Mouse (Mus musculus) MEL (cell line): ENCODE measurements around the gene Arhgap30. TPM values are rescaled to one million over a fixed set of nuclear protein-coding genes. Genes with fewer than 3 reads are reported as not detected.

Source experiments
- DNase-seq: peaks from one replicate; pipeline ENCODE4 v3.0.0; 2011; ENCODE audit warnings: low read depth, low spot score
- H3K27ac ChIP-seq: 2 replicates; pipeline ENCODE4 v1.5.1; 2012; ENCODE audit warnings: low read depth, mild to moderate bottlenecking, control low read depth, low read length, moderate library complexity; ENCODE audit not compliant: control insufficient read depth
- H3K27me3 ChIP-seq, 2 experiments: fragments of 150-350 bp in 1 of 2; sonication (generic) in 1 of 2; 2 replicates each; pipeline ENCODE4 v1.6.1; 2012; ENCODE audit warnings: low read length in 2 of 2, mild to moderate bottlenecking in 2 of 2, improper control_type of control experiment in 1 of 2, moderate library complexity in 1 of 2; ENCODE audit not compliant: insufficient read depth in 2 of 2, control insufficient read depth in 1 of 2
- H3K36me3 ChIP-seq, 2 experiments: 2 replicates each; pipeline ENCODE4 v1.6.1; 2012 to 2014; ENCODE audit warnings: low read length in 2 of 2, improper control_type of control experiment in 1 of 2, inconsistent platforms in 1 of 2, mild to moderate bottlenecking in 1 of 2; ENCODE audit not compliant: insufficient read depth in 2 of 2, control insufficient read depth in 1 of 2
- H3K4me1 ChIP-seq, 2 experiments: fragments of 150-350 bp in 1 of 2; sonication (generic) in 1 of 2; 2 replicates each; pipeline ENCODE4 v1.6.1; 2012; ENCODE audit warnings: low read length in 2 of 2, improper control_type of control experiment in 1 of 2, mild to moderate bottlenecking in 1 of 2; ENCODE audit not compliant: insufficient read depth in 2 of 2, control insufficient read depth in 1 of 2
- H3K4me3 ChIP-seq, 2 experiments: fragments of 150-350 bp in 1 of 2; sonication (generic) in 1 of 2; 2 replicates each; pipeline ENCODE4 v1.5.1; 2012; ENCODE audit warnings: low read depth in 2 of 2, low read length in 2 of 2, mild to moderate bottlenecking in 2 of 2, moderate library complexity in 2 of 2, control low read depth in 1 of 2, improper control_type of control experiment in 1 of 2; ENCODE audit not compliant: control insufficient read depth in 1 of 2, insufficient read depth in 1 of 2
- H3K79me2 ChIP-seq: 2 replicates; pipeline ENCODE4 v1.6.1; 2012; ENCODE audit warnings: mild to moderate bottlenecking, low read length, moderate library complexity; ENCODE audit not compliant: control insufficient read depth, poor library complexity, insufficient read depth
- H3K9ac ChIP-seq: 2 replicates; pipeline ENCODE4 v1.6.1; 2012; ENCODE audit warnings: low read depth, mild to moderate bottlenecking, control low read depth, low read length, moderate library complexity; ENCODE audit not compliant: control insufficient read depth, poor library complexity, severe bottlenecking
- H3K9me3 ChIP-seq: fragments of 150-350 bp; sonication (generic); replicated peaks from 2 replicates; pipeline ENCODE4 v1.6.1; 2012; ENCODE audit warnings: mild to moderate bottlenecking, low read length, improper control_type of control experiment, moderate library complexity; ENCODE audit not compliant: insufficient read depth
- CHD1 ChIP-seq: IDR thresholded peaks from 2 replicates; pipeline ENCODE4 v1.6.1; 2012; ENCODE audit warnings: low read depth, mild to moderate bottlenecking, inconsistent platforms, low read length, improper control_type of control experiment
- CTCF ChIP-seq, 3 experiments: IDR thresholded peaks in 2 of 3; conservative IDR thresholded peaks in 1 of 3; 2 replicates each; pipeline ENCODE4 v1.5.1; 2011 to 2012; ENCODE audit warnings: low read length in 3 of 3, low read depth in 2 of 3, mild to moderate bottlenecking in 2 of 3, improper control_type of control experiment in 1 of 3, inconsistent platforms in 1 of 3, mixed read lengths in 1 of 3, moderate library complexity in 1 of 3; ENCODE audit not compliant: control insufficient read depth in 1 of 3, insufficient read depth in 1 of 3, poor library complexity in 1 of 3, severe bottlenecking in 1 of 3
- ELF1 ChIP-seq: IDR thresholded peaks from 2 replicates; pipeline ENCODE4 v1.6.1; 2014; ENCODE audit warnings: low read depth, mild to moderate bottlenecking, inconsistent platforms, low read length, improper control_type of control experiment, moderate library complexity
- GABPA ChIP-seq: IDR thresholded peaks from 2 replicates; pipeline ENCODE4 v1.6.1; 2012; ENCODE audit warnings: low read depth, mild to moderate bottlenecking, inconsistent platforms, low read length, improper control_type of control experiment, moderate library complexity
- HCFC1 ChIP-seq: IDR thresholded peaks from 2 replicates; pipeline ENCODE4 v1.6.1; 2012; ENCODE audit warnings: low read depth, mild to moderate bottlenecking, inconsistent platforms, low read length, improper control_type of control experiment, moderate library complexity
- KAT2A ChIP-seq: conservative IDR thresholded peaks from 2 replicates; pipeline ENCODE4 v1.6.1; 2012; ENCODE audit warnings: low read depth, low read length, improper control_type of control experiment, inconsistent platforms
- MEF2A ChIP-seq: IDR thresholded peaks from 2 replicates; pipeline ENCODE4 v1.6.1; 2014; ENCODE audit warnings: low read depth, mild to moderate bottlenecking, inconsistent platforms, low read length, improper control_type of control experiment; ENCODE audit not compliant: poor library complexity, insufficient replicate concordance, severe bottlenecking; ENCODE audit errors: extremely low read depth
- MXI1 ChIP-seq: IDR thresholded peaks from 2 replicates; pipeline ENCODE4 v1.6.1; 2011; ENCODE audit warnings: mild to moderate bottlenecking, low read depth, low read length, improper control_type of control experiment
- MYB ChIP-seq: IDR thresholded peaks from 2 replicates; pipeline ENCODE4 v1.6.1; 2011; ENCODE audit warnings: mild to moderate bottlenecking, low read depth, low read length, improper control_type of control experiment
- MYC ChIP-seq: IDR thresholded peaks from 2 replicates; pipeline ENCODE4 v1.6.1; 2011; ENCODE audit warnings: low read depth, mild to moderate bottlenecking, low read length, improper control_type of control experiment, moderate library complexity
- NELFE ChIP-seq: IDR thresholded peaks from 2 replicates; pipeline ENCODE4 v1.6.1; 2011; ENCODE audit warnings: low read depth, low read length, improper control_type of control experiment
- POLR2A ChIP-seq, 2 experiments: IDR thresholded peaks; 2 replicates each; pipeline ENCODE4 v1.6.1; 2011 to 2012; ENCODE audit warnings: low read length in 2 of 2, mild to moderate bottlenecking in 2 of 2, control low read depth in 1 of 2, improper control_type of control experiment in 1 of 2, low read depth in 1 of 2, moderate library complexity in 1 of 2; ENCODE audit not compliant: control insufficient read depth in 1 of 2, insufficient read depth in 1 of 2, poor library complexity in 1 of 2
- POLR2AphosphoS2 ChIP-seq: IDR thresholded peaks from 2 replicates; pipeline ENCODE4 v1.6.1; 2011; ENCODE audit warnings: low read length, improper control_type of control experiment
- RAD21 ChIP-seq: IDR thresholded peaks from 2 replicates; pipeline ENCODE4 v1.6.1; 2011; ENCODE audit warnings: mild to moderate bottlenecking, low read depth, low read length, improper control_type of control experiment
- SMC3 ChIP-seq: IDR thresholded peaks from 2 replicates; pipeline ENCODE4 v1.6.1; 2011; ENCODE audit warnings: low read depth, low read length, improper control_type of control experiment
- TBP ChIP-seq: IDR thresholded peaks from 2 replicates; pipeline ENCODE4 v1.8.0; 2011; ENCODE audit warnings: low read depth, low read length, improper control_type of control experiment
- USF1 ChIP-seq: IDR thresholded peaks from 2 replicates; pipeline ENCODE4 v1.6.1; 2014; ENCODE audit warnings: low read depth, mild to moderate bottlenecking, inconsistent platforms, low read length, improper control_type of control experiment, moderate library complexity
- ZC3H11A ChIP-seq: IDR thresholded peaks from 2 replicates; pipeline ENCODE4 v1.6.1; 2012; ENCODE audit warnings: low read depth, mild to moderate bottlenecking, inconsistent platforms, low read length, improper control_type of control experiment
- ZNF384 ChIP-seq: IDR thresholded peaks from 2 replicates; pipeline ENCODE4 v1.6.1; 2012; ENCODE audit warnings: low read depth, mild to moderate bottlenecking, inconsistent platforms, low read length, improper control_type of control experiment
- polyA plus RNA-seq, 2 experiments: library from polyadenylated mRNA; stranded (reverse) in 1 of 2; unstranded in 1 of 2; fragments of >175 nt in 1 of 2; fragments of >200 nt in 1 of 2; gene quantifications; 2 replicates each; pipeline versions ENCODE4 v1.2.1 to v1.2.4; 2012; ENCODE audit warnings: low replicate concordance in 2 of 2, low read depth in 1 of 2; ENCODE audit not compliant: insufficient read length in 2 of 2, insufficient read depth in 1 of 2, missing spikeins in 1 of 2
- total RNA-seq: library from RNA; depleted of rRNA; stranded (reverse); fragments of 300-350 nt; gene quantifications from 2 replicates; pipeline ENCODE4 v1.2.3, GENCODE M21; 2012

Gene Arhgap30
- total and polyA plus RNA-seq, 3 experiments: 31.0 to 41.2 TPM; not detected in 1

- no peak overlapping the region for H3K9ac ChIP-seq
- DNase-seq: peak; percentile 63
- no peaks in the 10 kb centered on the region for H3K9me3 ChIP-seq
- peaks cover 2 to 10% of the 10 kb centered on the region in 2 experiments; a peak in 2 of 4 replicates for H3K36me3 ChIP-seq
- no peaks in the 10 kb centered on the region for H3K27me3 ChIP-seq
- TF ChIP-seq CTCF (IDR thresholded peaks at IDR 0.05 in 2 of 3, conservative IDR thresholded peaks at IDR 0.05 in 1 of 3; ENCODE audit: control insufficient read depth in 1 of 3, insufficient read depth in 1 of 3, low read depth in 2 of 3, low read length in 3 of 3, poor library complexity in 1 of 3, severe bottlenecking in 1 of 3): peak; percentile 41 to 89 (median 47)
- TF ChIP-seq CHD1: no peak
- no peak for TF ChIP-seq NELFE
- TF ChIP-seq HCFC1: peak; percentile 36; the same call in 1 of the 2 replicates
- peak; percentile 76 for TF ChIP-seq SMC3
- TF ChIP-seq MEF2A: no peak
- TF ChIP-seq ZNF384: peak; percentile 50; the same call in 1 of the 2 replicates
- no peak for TF ChIP-seq MXI1
- TF ChIP-seq ELF1: 0 out of 2 replicates have a peak, but pooled peaks have one; percentile 19
- TF ChIP-seq RAD21: peak; percentile 33
- TF ChIP-seq MYC: peak; percentile 79
- peak; percentile 49 for TF ChIP-seq ZC3H11A
- 0 out of 2 replicates have a peak, but pooled peaks have one; percentile 17 for TF ChIP-seq USF1
- TF ChIP-seq, all 39 proteins: peak for 9
- no peak overlapping the region for H3K4me3 ChIP-seq
- 0 out of 4 replicates have a peak, but pooled peaks cover 0 to 2% of the 10 kb centered on the region in 2 experiments for H3K4me1 ChIP-seq
- H3K27ac ChIP-seq: no peak overlapping the region
- peaks cover 5% of the 10 kb centered on the region for H3K79me2 ChIP-seq
Measured at GRCm38 (mm10) chr1:171358421-171358820, 30.3 kb upstream of the Arhgap30 start.

DNA sequence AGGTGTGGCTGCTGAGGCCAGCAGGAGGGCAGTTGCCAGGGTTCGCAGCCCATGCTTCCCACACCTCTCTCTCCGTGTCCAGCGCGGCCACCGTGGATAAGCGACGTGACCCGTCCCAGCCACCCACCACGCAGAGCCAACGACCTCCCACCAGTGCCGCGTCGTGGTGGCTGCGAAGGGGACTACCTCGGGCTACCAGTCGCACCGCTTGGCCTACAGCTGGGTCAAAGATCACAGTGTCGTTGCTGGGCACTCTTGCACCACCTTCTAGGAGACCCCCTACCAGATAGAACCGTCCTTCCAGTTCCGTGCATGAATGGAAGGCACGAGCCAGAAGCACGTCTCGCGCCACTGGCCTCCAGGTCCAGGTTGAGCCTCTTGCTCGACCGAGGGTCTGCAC, 28.5 kb upstream of the Arhgap30 start:
- Histone ChIP-seq H3K4me3 (no peak overlapping the region), H3K27ac (no peak overlapping the region), H3K4me1 (0 out of 4 replicates have a peak, but pooled peaks cover 0 to 2% of the 10 kb centered on the region in 2 experiments), H3K9ac (no peak overlapping the region), H3K9me3 (no peaks in the 10 kb centered on the region), H3K27me3 (no peaks in the 10 kb centered on the region), H3K36me3 (peaks cover 2 to 10% of the 10 kb centered on the region in 2 experiments; a peak in 2 of 4 replicates), H3K79me2 (no peaks in the 10 kb centered on the region)
- DNase-seq: no peak
- TF ChIP-seq MYC (no peak), GABPA (no peak), KAT2A (no peak), TBP (no peak), ZC3H11A (no peak), POLR2A (IDR thresholded peaks at IDR 0.05; ENCODE audit: control insufficient read depth in 1 of 2, insufficient read depth in 1 of 2, low read depth in 1 of 2, low read length in 2 of 2, poor library complexity in 1 of 2) (no peak), MEF2A (no peak), MYB (no peak), POLR2AphosphoS2 (no peak)
